In the genomic region with DNA sequence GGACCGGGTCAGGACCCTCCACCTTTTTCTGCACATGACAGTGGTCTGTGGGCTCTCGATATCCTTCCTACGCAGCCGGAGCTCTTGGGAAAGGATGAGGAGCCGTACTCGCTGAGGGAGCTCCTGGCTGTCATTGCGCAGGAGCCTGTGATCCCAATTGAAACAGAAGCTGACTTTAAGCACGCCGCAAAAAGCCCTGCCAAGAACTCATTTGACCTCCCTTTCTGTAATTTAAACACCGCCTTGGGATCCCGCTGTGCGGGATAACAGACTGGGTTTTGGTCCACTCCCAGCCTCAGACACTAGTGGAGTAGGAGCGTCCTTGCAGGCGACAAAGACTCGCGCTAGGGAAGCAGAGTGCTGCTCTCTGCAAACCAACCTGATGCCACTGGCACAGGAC, we compare ENCODE assay signal across 8 mouse cellular contexts. TPM values are rescaled to one million over a fixed set of nuclear protein-coding genes. Genes with fewer than 3 reads are reported as not detected.
A peak's percentile ranks its signal among the peaks of the same experiment; 100 is the strongest.
DNase-seq lines count a peak whose midpoint lies in the region; ATAC-seq lines count a peak whose summit lies in the region.

No protein-coding gene starts in this region.

- 0 out of 2 replicates have a peak overlapping the region, but pooled peaks have one; percentile 66 for H3K9ac ChIP-seq in heart, embryonic 12.5 days
- peak overlapping the region; percentile 55 for H3K9ac ChIP-seq in forebrain, embryonic 12.5 days
- H3K9ac ChIP-seq in intestine, embryonic 15.5 days: 0 out of 2 replicates have a peak overlapping the region, but pooled peaks have one; percentile 15
- peak overlapping the region; percentile 18 for H3K9ac ChIP-seq in neural tube, embryonic 11.5 days (ENCODE audit: low read length)

- H3K27me3 ChIP-seq in heart, embryonic 12.5 days (replicated peaks): peaks cover 60% of the 10 kb centered on the region
- H3K27me3 ChIP-seq in forebrain, embryonic 12.5 days: peaks cover 48% of the 10 kb centered on the region
- peaks cover 27% of the 10 kb centered on the region for H3K27me3 ChIP-seq in intestine, embryonic 15.5 days (replicated peaks)
- H3K27me3 ChIP-seq in neural tube, embryonic 11.5 days (ENCODE audit: control insufficient read depth, insufficient read depth, low read length): peaks cover 14% of the 10 kb centered on the region

- peaks cover 17% of the 10 kb centered on the region for H3K4me1 ChIP-seq in heart, embryonic 12.5 days (replicated peaks)
- peaks cover 8% of the 10 kb centered on the region; the same call in 1 of the 2 replicates for H3K4me1 ChIP-seq in forebrain, embryonic 12.5 days
- H3K4me1 ChIP-seq in intestine, embryonic 15.5 days (replicated peaks): peaks cover 11% of the 10 kb centered on the region
- peaks cover 9% of the 10 kb centered on the region; the same call in 1 of the 2 replicates for H3K4me1 ChIP-seq in neural tube, embryonic 11.5 days (ENCODE audit: control insufficient read depth, insufficient read depth, low read length)

- no peaks in the 10 kb centered on the region for H3K9me3 ChIP-seq in heart, embryonic 12.5 days (replicated peaks)
- no peaks in the 10 kb centered on the region for H3K9me3 ChIP-seq in forebrain, embryonic 12.5 days
- H3K9me3 ChIP-seq in intestine, embryonic 15.5 days: no peaks in the 10 kb centered on the region
- no peaks in the 10 kb centered on the region for H3K9me3 ChIP-seq in neural tube, embryonic 11.5 days (ENCODE audit: control insufficient read depth, low read length)

- WGBS in heart, embryonic 12.5 days: 14% methylated on average over 16 of the region's 16 CpGs
- 9% methylated on average over 16 of the region's 16 CpGs for WGBS in forebrain, embryonic 12.5 days
- 12% methylated on average over 16 of the region's 16 CpGs for WGBS in intestine, embryonic 15.5 days
- 15% methylated on average over 16 of the region's 16 CpGs for WGBS in neural tube, embryonic 11.5 days

- DNase-seq in heart, postnatal 36 days: no peak
- peak; percentile 55 for DNase-seq in Muller cell, postnatal 12 days (ENCODE audit: inconsistent ontology term)
- peak; percentile 44 for DNase-seq in neural tube, embryonic 11.5 days (ENCODE audit: low spot score)
- no peak for DNase-seq in spleen, postnatal 36 days (ENCODE audit: low spot score in 2 of 2)
- DNase-seq in thymus, adult 18-20 months: no peak

- ATAC-seq in heart, embryonic 12.5 days (ENCODE audit: insufficient number of reproducible peaks, low FRiP score): no peak
- ATAC-seq in forebrain, embryonic 12.5 days (ENCODE audit: low FRiP score): no peak
- ATAC-seq in intestine, embryonic 15.5 days: peak; percentile 25; the same call in 1 of the 2 replicates
- no peak for ATAC-seq in neural tube, embryonic 11.5 days (ENCODE audit: insufficient read depth, low FRiP score, low TSS enrichment)

- no peak overlapping the region for H3K27ac ChIP-seq in heart, embryonic 12.5 days (ENCODE audit: poor library complexity, severe bottlenecking)
- no peak overlapping the region for H3K27ac ChIP-seq in forebrain, embryonic 12.5 days
- H3K27ac ChIP-seq in intestine, embryonic 15.5 days: no peak overlapping the region
- H3K27ac ChIP-seq in neural tube, embryonic 11.5 days (ENCODE audit: low read depth, low read length): no peak overlapping the region

- no peaks in the 10 kb centered on the region for H3K36me3 ChIP-seq in heart, embryonic 12.5 days
- no peaks in the 10 kb centered on the region for H3K36me3 ChIP-seq in forebrain, embryonic 12.5 days (replicated peaks)
- no peaks in the 10 kb centered on the region for H3K36me3 ChIP-seq in intestine, embryonic 15.5 days
- H3K36me3 ChIP-seq in neural tube, embryonic 11.5 days (ENCODE audit: control insufficient read depth, insufficient read depth, low read length): no peaks in the 10 kb centered on the region

- H3K4me2 ChIP-seq in heart, embryonic 12.5 days: peak overlapping the region; percentile 85
- peak overlapping the region; percentile 99 for H3K4me2 ChIP-seq in forebrain, embryonic 12.5 days
- H3K4me2 ChIP-seq in intestine, embryonic 15.5 days (replicated peaks): peak overlapping the region; percentile 98
- H3K4me2 ChIP-seq in neural tube, embryonic 11.5 days (ENCODE audit: low read depth): peak overlapping the region; percentile 95

- peak overlapping the region; percentile 49 for H3K4me3 ChIP-seq in heart, embryonic 12.5 days
- peak overlapping the region; percentile 53 for H3K4me3 ChIP-seq in forebrain, embryonic 12.5 days (replicated peaks)
- peak overlapping the region; percentile 53 for H3K4me3 ChIP-seq in intestine, embryonic 15.5 days (replicated peaks)
- H3K4me3 ChIP-seq in neural tube, embryonic 11.5 days (ENCODE audit: low read depth, low read length): peak overlapping the region; percentile 51

- intact Hi-C loops in heart, postnatal 36 days (cut with DNase I): loop anchor here (5.0 kb wide), 1 partner anchor 175 kb away; no protein-coding TSS in a partner anchor

RNA-seq across cellular contexts. Expression of a gene that starts 0.5 kb away (rescaled TPM):
- polyA plus RNA-seq in heart, embryonic 12.5 days (2016; fragmentation: Nextera tagmentation; extraction: Ambion mirVana): 4.6 and 6.7 TPM in 2 replicates
- 10 to 100 TPM; 17.9 to 23.7 TPM for total RNA-seq in heart, postnatal 36 days (2021)
- 0.79 and 1.3 TPM in 2 replicates for polyA plus RNA-seq in forebrain, embryonic 12.5 days (2016; fragmentation: Nextera tagmentation; extraction: Ambion mirVana)
- polyA plus RNA-seq in intestine, embryonic 15.5 days (2015; fragmentation: Nextera tagmentation; extraction: Ambion mirVana): 11.4 and 14.2 TPM in 2 replicates
- 0.86 and 1.3 TPM in 2 replicates for polyA plus RNA-seq in neural tube, embryonic 11.5 days (2014; fragmentation: Nextera tagmentation; extraction: Ambion mirVana)

Comparison
In these comparisons a context has a peak if more than half of its experiments do, and no peak if none do; other contexts are left out.
1. H3K9ac ChIP-seq: peak in every context shown above with its lines; median percentile 66 in heart, embryonic 12.5 days; 55 in forebrain, embryonic 12.5 days; 18 in neural tube, embryonic 11.5 days; 15 in intestine, embryonic 15.5 days.
2. DNase-seq: peak in Muller cell, postnatal 12 days (single experiment) and neural tube, embryonic 11.5 days (single experiment); none in heart, postnatal 36 days (0 of 2), spleen, postnatal 36 days (0 of 2) and thymus, adult 18-20 months (0 of 2).
3. Peak in every context shown above with its lines, with median percentiles within 50 percentile points of each other: H3K4me2 ChIP-seq and H3K4me3 ChIP-seq.